In the genomic region with DNA sequence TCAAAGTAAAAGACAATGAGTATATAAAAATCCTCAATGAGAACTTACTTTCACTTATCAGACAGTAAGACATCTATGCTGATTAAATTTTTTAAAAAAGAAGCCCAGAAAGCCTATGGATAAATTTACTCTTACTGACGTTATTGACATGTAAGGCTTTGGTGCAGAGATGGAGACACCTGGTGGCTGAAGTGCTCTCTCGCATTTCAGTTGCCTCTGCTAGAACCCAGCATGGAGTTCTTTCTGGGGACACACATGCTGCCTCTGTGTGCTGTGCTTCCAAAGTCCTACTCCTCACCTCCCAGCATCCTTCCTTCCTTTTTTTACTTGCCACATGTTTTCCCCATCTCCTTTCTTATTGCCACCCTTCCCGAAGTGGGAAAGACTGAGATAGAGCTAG, we compare ENCODE assay signal across 10 mouse cellular contexts. TPM values are rescaled to one million over a fixed set of nuclear protein-coding genes. Genes with fewer than 3 reads are reported as not detected.
DNase-seq lines count a peak whose midpoint lies in the region; ATAC-seq and TF ChIP-seq lines count a peak whose summit lies in the region.
"Had no signal": no experiment of that assay in that cellular context is flagged by ENCODE, and none has a peak within 500 bp of the region (broad histone marks: within the 10 kb centered on the region; RNA-seq: fewer than 3 reads in every experiment).

No protein-coding gene starts in this region.

- peak; percentile 3 for DNase-seq in kidney, adult 18-20 months
- no peak for DNase-seq in Patski (ENCODE audit: low read depth, low spot score)
- peak; percentile 32 to 57 for DNase-seq in cerebellum, postnatal 4 days (ENCODE audit: low spot score in 2 of 2)
- peak; percentile 48 for DNase-seq in hindbrain, embryonic 11.5 days (ENCODE audit: low spot score)
- DNase-seq in left cerebral cortex, adult 9 months (ENCODE audit: low spot score in 2 of 2): peak; percentile 23 to 83
- DNase-seq in neural tube, embryonic 11.5 days (ENCODE audit: low spot score): peak; percentile 44
- no peak for DNase-seq in yolk sac, embryonic 10.5 days (ENCODE audit: low spot score)

- no peaks in the 10 kb centered on the region for H3K9me3 ChIP-seq in kidney, embryonic 15.5 days (replicated peaks)
- H3K9me3 ChIP-seq in hindbrain, embryonic 11.5 days (ENCODE audit: control insufficient read depth, low read length): no peaks in the 10 kb centered on the region
- no peaks in the 10 kb centered on the region for H3K9me3 ChIP-seq in neural tube, embryonic 11.5 days (ENCODE audit: control insufficient read depth, low read length)
- H3K9me3 ChIP-seq: embryonic facial prominence, embryonic 13.5 days had no signal

- no peaks in the 10 kb centered on the region for H3K27me3 ChIP-seq in kidney, embryonic 15.5 days
- H3K27me3 ChIP-seq in Patski: peaks cover 24% of the 10 kb centered on the region
- no peaks in the 10 kb centered on the region for H3K27me3 ChIP-seq in hindbrain, embryonic 11.5 days (ENCODE audit: control insufficient read depth, insufficient read depth, low read length)
- H3K27me3 ChIP-seq in neural tube, embryonic 11.5 days (ENCODE audit: control insufficient read depth, insufficient read depth, low read length): no peaks in the 10 kb centered on the region
- H3K27me3 ChIP-seq: embryonic facial prominence, embryonic 13.5 days had no signal

- H3K4me1 ChIP-seq in kidney, embryonic 15.5 days: no peaks in the 10 kb centered on the region
- H3K4me1 ChIP-seq in hindbrain, embryonic 11.5 days (replicated peaks; ENCODE audit: control insufficient read depth, insufficient read depth, low read length): no peaks in the 10 kb centered on the region
- no peaks in the 10 kb centered on the region for H3K4me1 ChIP-seq in neural tube, embryonic 11.5 days (ENCODE audit: control insufficient read depth, insufficient read depth, low read length)

- H3K36me3 ChIP-seq in kidney, embryonic 15.5 days: no peaks in the 10 kb centered on the region
- H3K36me3 ChIP-seq in hindbrain, embryonic 11.5 days (ENCODE audit: control insufficient read depth, insufficient read depth, low read length): no peaks in the 10 kb centered on the region
- no peaks in the 10 kb centered on the region for H3K36me3 ChIP-seq in neural tube, embryonic 11.5 days (ENCODE audit: control insufficient read depth, insufficient read depth, low read length)
- H3K36me3 ChIP-seq: embryonic facial prominence, embryonic 13.5 days had no signal

- in situ Hi-C loops in Patski (cut with MboI; ENCODE audit: low pct_unique_long_range_greater_than_20kb): loop anchor here (5.0 to 10.0 kb wide), 2 partner anchors 145 to 408 kb away; no protein-coding TSS in a partner anchor

- H3K27ac ChIP-seq in kidney, embryonic 15.5 days: no peak overlapping the region
- no peak overlapping the region for H3K27ac ChIP-seq in hindbrain, embryonic 11.5 days (ENCODE audit: low read depth, low read length)
- no peak overlapping the region for H3K27ac ChIP-seq in neural tube, embryonic 11.5 days (ENCODE audit: low read depth, low read length)
- H3K27ac ChIP-seq: embryonic facial prominence, embryonic 13.5 days; macrophage had no signal

- H3K4me3 ChIP-seq in kidney, embryonic 15.5 days (replicated peaks): no peak overlapping the region
- no peak overlapping the region for H3K4me3 ChIP-seq in hindbrain, embryonic 11.5 days (ENCODE audit: low read depth, low read length)
- H3K4me3 ChIP-seq in neural tube, embryonic 11.5 days (ENCODE audit: low read depth, low read length): no peak overlapping the region
- H3K4me3 ChIP-seq: embryonic facial prominence, embryonic 13.5 days had no signal

- ATAC-seq in kidney, embryonic 15.5 days (replicated peaks; ENCODE audit: low FRiP score): no peak; the same call in 1 of the 2 replicates
- no peak for ATAC-seq in Patski
- ATAC-seq in hindbrain, embryonic 11.5 days (ENCODE audit: low FRiP score): 0 out of 2 replicates have a peak, but pooled peaks have one; percentile 47
- ATAC-seq in neural tube, embryonic 11.5 days (ENCODE audit: insufficient read depth, low FRiP score, low TSS enrichment): peak; percentile 35; the same call in 1 of the 2 replicates

- peak; percentile 78 for TF ChIP-seq CTCF in Patski (IDR thresholded peaks at IDR 0.05)

- H3K9ac ChIP-seq in kidney, embryonic 15.5 days: no peak overlapping the region
- H3K9ac ChIP-seq in hindbrain, embryonic 11.5 days (ENCODE audit: low read depth, low read length): no peak overlapping the region
- H3K9ac ChIP-seq in neural tube, embryonic 11.5 days (ENCODE audit: low read length): no peak overlapping the region
- H3K9ac ChIP-seq: embryonic facial prominence, embryonic 13.5 days had no signal

- CTCF ChIA-PET in Patski (lab: Charles Lee): interaction anchor here (1.8 to 3.1 kb wide), 2 partner anchors 142 to 145 kb away, joined by 5 to 8 read pairs; no protein-coding TSS in a partner anchor

- 35% methylated on average over 3 of the region's 3 CpGs for whole genome bisulfite sequencing in kidney, embryonic 15.5 days
- 38% methylated on average over 3 of the region's 3 CpGs for WGBS in hindbrain, embryonic 11.5 days
- WGBS in neural tube, embryonic 11.5 days: 39% methylated on average over 3 of the region's 3 CpGs

- no peak overlapping the region for H3K4me2 ChIP-seq in kidney, embryonic 15.5 days
- no peak overlapping the region for H3K4me2 ChIP-seq in hindbrain, embryonic 11.5 days (replicated peaks; ENCODE audit: low read depth, low read length)
- no peak overlapping the region for H3K4me2 ChIP-seq in neural tube, embryonic 11.5 days (ENCODE audit: low read depth)
- H3K4me2 ChIP-seq: embryonic facial prominence, embryonic 13.5 days had no signal

- POLR2A ChIA-PET in Patski (lab: Charles Lee): no interaction called here

RNA-seq across cellular contexts. Expression of a gene that starts 58.4 kb away (rescaled TPM):
- 0.09 and 0.18 TPM in 2 replicates for polyA plus RNA-seq in kidney, embryonic 15.5 days (2015; fragmentation: Nextera tagmentation; extraction: Ambion mirVana)
- not detected for polyA plus RNA-seq in Patski (2021)
- polyA plus RNA-seq in hindbrain, embryonic 11.5 days (2014; fragmentation: Nextera tagmentation; extraction: Ambion mirVana): 0.54 and 0.60 TPM in 2 replicates
- 0.11 and 0.36 TPM in 2 replicates for polyA plus RNA-seq in neural tube, embryonic 11.5 days (2014; fragmentation: Nextera tagmentation; extraction: Ambion mirVana)
- polyA plus RNA-seq: embryonic facial prominence, embryonic 13.5 days; macrophage had no signal

Comparison
In these comparisons a context has a peak if more than half of its experiments do, and no peak if none do; other contexts are left out.
1. DNase-seq: peak in kidney, adult 18-20 months (single experiment), cerebellum, postnatal 4 days (2 of 2), hindbrain, embryonic 11.5 days (single experiment), left cerebral cortex, adult 9 months (2 of 2) and neural tube, embryonic 11.5 days (single experiment); none in Patski (single experiment) and yolk sac, embryonic 10.5 days (single experiment).
2. ATAC-seq: peak in hindbrain, embryonic 11.5 days (single experiment) and neural tube, embryonic 11.5 days (single experiment); none in kidney, embryonic 15.5 days (single experiment) and Patski (single experiment).